Mouse (Mus musculus) kidney, adult 2 months (tissue): ENCODE data around the gene Slc6a13.
"Not testable (repeated sequence)": the region's sequence is repeated elsewhere in the genome, so short reads cannot be mapped to it uniquely, and the experiment has no call there.

Experiments used
- CTCF ChIP-seq: fragments of 200-500 bp; conservative IDR thresholded peaks from 2 replicates; pipeline ENCODE4 v1.5.1; 2011; ENCODE audit warnings: low read depth, mild to moderate bottlenecking, control low read depth, low read length, moderate library complexity, mixed read lengths; ENCODE audit not compliant: insufficient read depth, insufficient read length
- POLR2A ChIP-seq: fragments of 200-500 bp; IDR thresholded peaks from one replicate; pipeline ENCODE4 v1.6.1; 2011; ENCODE audit warnings: low read depth, low read length, control low read depth

- TF ChIP-seq CTCF: peak; percentile 59
- not testable (repeated sequence) for TF ChIP-seq POLR2A
Measured at GRCm38 (mm10) chr6:121366537-121366936, 66.5 kb downstream of the Slc6a13 start.
